Mouse (Mus musculus): ENCODE results near the gene 4430402I18Rik. TPM values are rescaled to one million over a fixed set of nuclear protein-coding genes. Genes with fewer than 3 reads are reported as not detected.

Gene 4430402I18Rik
- polyA plus RNA-seq, 1 experiment = 0.87 TPM

DNA sequence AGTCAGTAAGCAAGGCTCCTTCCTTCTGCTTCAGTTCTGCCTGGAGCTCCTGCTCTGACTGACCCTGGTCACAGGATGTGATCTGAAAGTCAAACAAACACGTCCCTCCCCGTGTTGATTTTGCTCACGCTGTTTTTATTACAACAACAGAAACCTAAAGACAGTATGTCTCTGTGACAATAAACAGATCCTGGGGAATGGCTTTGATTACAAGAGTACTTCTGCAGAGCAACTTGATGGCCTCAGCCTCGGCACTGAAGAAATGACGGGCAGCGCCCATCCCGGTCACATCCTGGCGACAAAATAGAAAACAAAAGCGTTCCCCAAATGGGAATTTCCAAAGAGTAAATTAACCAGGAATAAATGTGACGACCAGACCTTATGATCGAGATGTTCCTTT is 2.7 kb upstream of the 4430402I18Rik start:
- peaks cover 9% of the 10 kb centered on the region for H3K4me1 ChIP-seq (ENCODE audit: control insufficient read depth, insufficient read depth, low read length)
- TF ChIP-seq POLR2A (IDR thresholded peaks at IDR 0.05; ENCODE audit: borderline replicate concordance, low read depth, low read length) (no peak), CTCF (IDR thresholded peaks at IDR 0.05; ENCODE audit: low read depth, low read length) (no peak)
- no peak overlapping the region for H3K27ac ChIP-seq (ENCODE audit: insufficient read depth, low read depth, low read length)
- no peak overlapping the region for H3K4me3 ChIP-seq (ENCODE audit: insufficient read depth, low read length)

DNA sequence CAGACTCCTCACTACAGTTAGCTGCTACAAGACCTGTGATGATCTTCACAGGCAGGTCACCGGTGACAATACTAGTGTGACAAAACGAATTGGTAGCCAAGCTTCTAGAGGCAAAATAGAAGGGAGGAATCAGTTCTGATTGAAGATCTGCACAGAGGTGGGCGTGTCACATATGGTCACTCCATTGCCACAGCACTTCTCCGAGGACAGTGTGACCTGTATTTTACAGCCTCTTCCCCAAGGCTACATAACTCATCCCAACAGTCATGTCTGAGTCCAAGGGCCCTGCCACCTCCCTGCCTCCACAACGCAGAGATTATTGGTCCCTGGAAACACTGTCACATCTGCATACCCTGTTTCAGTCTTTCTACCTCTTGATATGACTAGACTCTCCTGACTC is 1.6 kb upstream of the 4430402I18Rik start:
- TF ChIP-seq CTCF (IDR thresholded peaks at IDR 0.05; ENCODE audit: low read depth, low read length) = no peak
- TF ChIP-seq POLR2A (IDR thresholded peaks at IDR 0.05; ENCODE audit: borderline replicate concordance, low read depth, low read length) = no peak
- no peak overlapping the region for H3K27ac ChIP-seq (ENCODE audit: insufficient read depth, low read depth, low read length)
- H3K4me1 ChIP-seq (ENCODE audit: control insufficient read depth, insufficient read depth, low read length) = peaks cover 14% of the 10 kb centered on the region
- H3K4me3 ChIP-seq (ENCODE audit: insufficient read depth, low read length) = no peak overlapping the region

DNA sequence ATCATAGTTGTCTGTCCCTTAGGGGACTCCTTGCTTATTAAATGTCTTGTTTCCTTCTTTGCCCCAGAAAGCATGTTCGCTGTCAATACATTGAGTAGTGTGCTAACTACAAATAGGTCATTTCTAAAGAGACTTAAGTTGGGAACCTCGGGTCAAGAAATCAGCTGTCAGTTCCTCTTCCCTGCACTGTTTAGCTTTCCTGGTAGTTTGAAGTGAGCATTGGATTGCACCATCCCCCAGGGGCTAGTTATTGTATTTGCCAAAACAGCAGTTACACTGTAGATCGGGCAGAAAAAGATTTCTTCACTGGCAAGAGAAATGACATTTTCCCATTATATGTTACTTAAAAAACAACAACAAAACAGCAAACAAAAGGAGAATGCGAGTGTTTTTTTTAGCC is 578 bp upstream of the 4430402I18Rik start:
- Histone ChIP-seq H3K4me1 (ENCODE audit: control insufficient read depth, insufficient read depth, low read length) (peaks cover 14% of the 10 kb centered on the region), H3K4me3 (ENCODE audit: insufficient read depth, low read length) (no peak overlapping the region), H3K27ac (ENCODE audit: insufficient read depth, low read depth, low read length) (no peak overlapping the region)
- TF ChIP-seq CTCF (IDR thresholded peaks at IDR 0.05; ENCODE audit: low read depth, low read length) = no peak
- TF ChIP-seq POLR2A (IDR thresholded peaks at IDR 0.05; ENCODE audit: borderline replicate concordance, low read depth, low read length) = no peak

DNA sequence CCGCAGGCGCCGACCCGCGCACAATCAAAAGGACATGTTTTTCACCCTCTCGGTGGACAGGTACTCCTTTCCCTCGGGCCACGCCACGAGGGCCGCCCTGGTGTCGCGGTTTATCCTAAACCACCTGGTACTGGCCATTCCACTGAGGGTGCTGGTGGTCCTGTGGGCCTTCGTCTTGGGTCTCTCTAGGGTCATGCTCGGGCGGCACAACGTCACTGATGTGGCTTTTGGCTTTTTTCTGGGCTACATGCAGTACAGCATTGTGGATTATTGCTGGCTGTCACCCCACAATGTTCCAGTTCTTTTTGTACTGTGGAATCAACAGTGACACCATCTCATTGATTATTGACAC is 3.1 kb downstream of the 4430402I18Rik start:
- Histone ChIP-seq H3K4me3 (ENCODE audit: insufficient read depth, low read length) (peak overlapping the region; percentile 86), H3K4me1 (ENCODE audit: control insufficient read depth, insufficient read depth, low read length) (peaks cover 14% of the 10 kb centered on the region), H3K27ac (ENCODE audit: insufficient read depth, low read depth, low read length) (no peak overlapping the region)
- no peak for TF ChIP-seq CTCF (IDR thresholded peaks at IDR 0.05; ENCODE audit: low read depth, low read length)
- TF ChIP-seq POLR2A (IDR thresholded peaks at IDR 0.05; ENCODE audit: borderline replicate concordance, low read depth, low read length) = no peak

DNA sequence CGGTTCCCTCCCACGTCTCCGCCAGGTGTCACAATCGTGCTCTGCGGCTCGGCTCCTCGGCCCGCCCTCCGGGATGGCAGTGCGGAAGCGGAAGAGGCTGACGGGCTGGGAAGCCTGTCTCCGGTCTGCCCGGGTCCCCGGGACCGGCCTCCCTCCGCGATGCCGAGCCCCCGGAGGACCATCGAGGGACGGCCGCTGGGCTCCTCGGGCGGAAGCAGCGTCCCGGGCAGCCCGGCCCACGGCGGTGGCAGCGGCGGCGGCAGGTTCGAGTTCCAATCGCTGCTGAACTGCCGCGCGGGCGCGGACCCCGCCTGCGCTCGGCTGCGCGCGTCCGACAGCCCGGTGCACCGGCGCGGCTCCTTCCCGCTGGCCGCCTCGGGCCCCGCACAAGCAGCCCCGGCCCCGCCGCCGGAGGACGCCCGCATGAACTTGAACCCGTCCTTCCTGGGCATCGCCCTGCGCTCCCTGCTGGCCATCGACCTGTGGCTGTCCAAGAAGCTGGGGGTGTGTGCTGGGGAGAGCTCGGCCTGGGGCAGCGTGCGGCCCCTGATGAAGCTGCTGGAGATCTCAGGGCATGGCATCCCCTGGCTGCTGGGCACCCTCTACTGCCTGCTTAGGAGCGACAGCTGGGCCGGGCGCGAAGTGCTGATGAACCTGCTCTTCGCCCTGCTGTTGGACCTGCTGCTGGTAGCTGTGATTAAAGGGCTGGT is 3.6 kb downstream of the 4430402I18Rik start, which contains the start of gene Plpp6:
Gene Plpp6 (plus strand): TSS at position 112 of the 710 bp plus-strand sequence.
- Histone ChIP-seq H3K27ac (ENCODE audit: insufficient read depth, low read depth, low read length) (no peak within 1 kb of the TSS), H3K4me3 (ENCODE audit: insufficient read depth, low read length) (peak within 1 kb of the TSS; percentile 86), H3K4me1 (ENCODE audit: control insufficient read depth, insufficient read depth, low read length) (peaks cover 14% of the 10 kb centered on the region)
- TF ChIP-seq CTCF (IDR thresholded peaks at IDR 0.05; ENCODE audit: low read depth, low read length) (no peak), POLR2A (IDR thresholded peaks at IDR 0.05; ENCODE audit: borderline replicate concordance, low read depth, low read length) (no peak)

DNA sequence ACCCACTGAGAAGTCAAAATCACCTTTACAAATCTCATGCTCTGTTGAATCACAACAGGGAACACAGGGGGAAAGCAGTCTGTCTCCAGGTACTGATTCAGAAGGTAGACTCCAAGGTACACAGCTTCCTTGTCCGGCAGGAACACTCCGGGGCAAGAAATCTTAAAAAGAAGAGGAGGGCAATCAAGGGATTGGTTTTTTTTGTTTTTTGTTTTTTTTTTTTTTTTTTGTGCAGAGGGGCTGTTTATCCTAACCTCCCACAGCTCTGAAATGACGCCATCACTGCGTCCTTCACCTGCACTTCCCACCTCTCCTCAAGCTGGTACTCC is 4.1 kb downstream of the 4430402I18Rik start:
- Histone ChIP-seq H3K4me1 (ENCODE audit: control insufficient read depth, insufficient read depth, low read length) (peaks cover 14% of the 10 kb centered on the region), H3K4me3 (ENCODE audit: insufficient read depth, low read length) (peak overlapping the region; percentile 86), H3K27ac (ENCODE audit: insufficient read depth, low read depth, low read length) (no peak overlapping the region)
- TF ChIP-seq POLR2A (IDR thresholded peaks at IDR 0.05; ENCODE audit: borderline replicate concordance, low read depth, low read length) (no peak), CTCF (IDR thresholded peaks at IDR 0.05; ENCODE audit: low read depth, low read length) (no peak)

DNA sequence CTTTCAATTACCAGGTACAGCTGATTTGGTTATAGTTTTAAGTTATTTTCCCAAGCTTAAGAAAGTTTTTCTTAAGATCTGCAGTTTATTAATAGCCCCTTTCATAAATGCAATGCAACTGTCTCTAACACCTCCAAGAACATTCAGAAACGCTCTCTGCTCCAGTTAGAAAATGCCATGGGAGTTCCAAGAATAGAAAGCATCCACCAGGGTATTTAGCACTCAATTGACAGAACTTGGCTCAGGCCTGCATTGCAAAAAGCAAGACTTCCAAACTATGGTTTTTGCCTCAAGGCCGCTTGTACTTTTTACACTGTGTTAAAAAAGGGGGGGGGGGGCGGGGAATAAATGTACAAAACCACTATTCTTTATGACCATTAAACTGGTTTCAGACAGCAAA is 4.5 kb downstream of the 4430402I18Rik start:
- H3K4me1 ChIP-seq (ENCODE audit: control insufficient read depth, insufficient read depth, low read length) = peaks cover 14% of the 10 kb centered on the region
- H3K27ac ChIP-seq (ENCODE audit: insufficient read depth, low read depth, low read length) = no peak overlapping the region
- peak overlapping the region; percentile 86 for H3K4me3 ChIP-seq (ENCODE audit: insufficient read depth, low read length)
- TF ChIP-seq CTCF (IDR thresholded peaks at IDR 0.05; ENCODE audit: low read depth, low read length) (no peak), POLR2A (IDR thresholded peaks at IDR 0.05; ENCODE audit: borderline replicate concordance, low read depth, low read length) (no peak)

DNA sequence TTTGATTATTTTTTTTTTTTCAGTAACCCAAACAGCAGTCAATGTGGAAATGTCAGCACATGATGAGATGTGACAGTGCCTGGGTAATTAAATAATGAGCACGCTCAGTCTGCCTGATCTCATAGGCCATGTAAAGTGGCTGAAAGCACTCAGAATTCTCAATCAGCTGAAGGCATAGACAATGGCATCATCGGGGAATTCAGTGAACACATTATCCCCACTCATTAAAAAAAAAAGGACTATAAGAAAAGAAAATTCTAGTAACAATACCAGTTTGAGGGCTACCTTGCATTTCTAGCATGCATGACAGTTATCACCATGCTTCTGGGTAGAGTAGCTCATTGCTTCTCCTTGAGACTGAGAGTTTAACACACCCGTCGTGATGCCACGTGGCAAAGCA is 16.3 kb downstream of the 4430402I18Rik start:
- Histone ChIP-seq H3K4me3 (ENCODE audit: insufficient read depth, low read length) (no peak overlapping the region), H3K27ac (ENCODE audit: insufficient read depth, low read depth, low read length) (no peak overlapping the region), H3K4me1 (ENCODE audit: control insufficient read depth, insufficient read depth, low read length) (no peaks in the 10 kb centered on the region)
- TF ChIP-seq POLR2A (IDR thresholded peaks at IDR 0.05; ENCODE audit: borderline replicate concordance, low read depth, low read length) = no peak
- TF ChIP-seq CTCF (IDR thresholded peaks at IDR 0.05; ENCODE audit: low read depth, low read length) = no peak

DNA sequence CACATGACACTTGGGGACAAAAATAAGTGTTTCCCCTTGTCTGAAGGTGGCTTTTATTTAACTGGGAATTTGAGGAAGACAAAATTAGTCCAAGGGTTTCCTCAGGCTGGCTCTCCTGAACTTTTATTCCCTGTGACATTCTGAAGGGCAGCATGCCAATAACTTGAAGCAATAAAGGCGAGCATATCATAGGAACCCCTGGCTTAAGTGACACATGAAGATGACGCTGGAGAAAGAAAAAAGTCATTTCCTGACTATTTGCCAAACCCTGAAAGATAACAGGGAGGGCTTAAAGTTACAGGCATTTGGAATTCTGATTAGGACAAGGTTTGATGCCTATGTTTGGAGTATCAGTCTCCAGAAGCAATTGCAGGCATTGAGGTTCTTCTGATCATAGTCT is 20.3 kb downstream of the 4430402I18Rik start:
- H3K4me1 ChIP-seq (ENCODE audit: control insufficient read depth, insufficient read depth, low read length) = no peaks in the 10 kb centered on the region
- no peak overlapping the region for H3K4me3 ChIP-seq (ENCODE audit: insufficient read depth, low read length)
- TF ChIP-seq CTCF (IDR thresholded peaks at IDR 0.05; ENCODE audit: low read depth, low read length) (no peak), POLR2A (IDR thresholded peaks at IDR 0.05; ENCODE audit: borderline replicate concordance, low read depth, low read length) (no peak)
- H3K27ac ChIP-seq (ENCODE audit: insufficient read depth, low read depth, low read length) = no peak overlapping the region

DNA sequence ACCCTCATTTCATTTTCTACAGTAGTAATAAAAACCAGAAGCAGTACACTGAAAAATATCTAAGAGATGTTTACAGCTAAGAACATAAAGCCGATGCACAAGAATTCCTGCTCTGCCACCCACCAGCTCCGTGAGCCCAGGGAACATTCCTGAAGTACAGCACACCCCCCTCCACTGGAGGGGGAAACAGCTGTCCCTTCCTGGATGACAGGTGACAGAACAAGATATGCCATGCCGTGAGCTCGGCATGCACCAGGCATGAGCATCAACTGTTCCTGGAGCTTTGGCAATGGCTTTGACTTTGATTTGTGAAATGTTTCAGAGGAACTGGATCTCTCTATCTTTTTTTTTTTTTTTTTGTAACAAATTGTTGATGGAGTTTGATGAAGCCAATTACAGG is 20.8 kb downstream of the 4430402I18Rik start:
- no peak overlapping the region for H3K4me3 ChIP-seq (ENCODE audit: insufficient read depth, low read length)
- H3K4me1 ChIP-seq (ENCODE audit: control insufficient read depth, insufficient read depth, low read length) = no peaks in the 10 kb centered on the region
- no peak overlapping the region for H3K27ac ChIP-seq (ENCODE audit: insufficient read depth, low read depth, low read length)
- TF ChIP-seq POLR2A (IDR thresholded peaks at IDR 0.05; ENCODE audit: borderline replicate concordance, low read depth, low read length) (no peak), CTCF (IDR thresholded peaks at IDR 0.05; ENCODE audit: low read depth, low read length) (no peak)
